Mouse (Mus musculus) hindbrain, embryonic 10.5 days (tissue): ENCODE data around the gene Itpr1. TPM values are rescaled to one million over a fixed set of nuclear protein-coding genes. Genes with fewer than 3 reads are reported as not detected.

Experiments used
- DNase-seq: peaks from one replicate; pipeline ENCODE4 v3.0.0-alpha.2; 2017; ENCODE audit warnings: low spot score
- H3K27ac ChIP-seq: fragments of 300-500 bp; sonication (generic); 2 replicates; pipeline ENCODE4 v1.5.1; 2016; ENCODE audit warnings: mild to moderate bottlenecking, moderate library complexity
- H3K27me3 ChIP-seq: fragments of 300-500 bp; sonication (generic); 2 replicates; pipeline ENCODE4 v1.6.1; 2016; ENCODE audit warnings: mild to moderate bottlenecking; ENCODE audit not compliant: poor library complexity, insufficient read depth, severe bottlenecking
- H3K36me3 ChIP-seq: fragments of 300-500 bp; sonication (generic); 2 replicates; pipeline ENCODE4 v1.6.1; 2016; ENCODE audit warnings: mild to moderate bottlenecking, moderate library complexity
- H3K4me1 ChIP-seq: fragments of 300-500 bp; sonication (generic); replicated peaks from 2 replicates; pipeline ENCODE4 v1.6.1; 2016; ENCODE audit warnings: mild to moderate bottlenecking
- H3K4me3 ChIP-seq: fragments of 300-500 bp; sonication (generic); 2 replicates; pipeline ENCODE4 v1.5.1; 2016; ENCODE audit warnings: mild to moderate bottlenecking, moderate library complexity
- H3K9me3 ChIP-seq: fragments of 300-500 bp; sonication (generic); 2 replicates; pipeline ENCODE4 v1.6.1; 2016; ENCODE audit warnings: mild to moderate bottlenecking, moderate library complexity
- WGBS: fragments of 180-500 bp; shearing (Covaris S2); methylation state at CpG from one replicate; pipeline ENCODE4 v1.1.7; 2016; 5-methylcytosine and 5-hydroxymethylcytosine counted together
- polyA plus RNA-seq: library from polyadenylated mRNA; unstranded; fragments of >200 nt; fragmentation: Nextera tagmentation; extraction: Ambion mirVana; gene quantifications from 2 replicates; pipeline ENCODE4 v1.2.1, GENCODE M21; 2016

Gene Itpr1
- polyA plus RNA-seq, 1 experiment from 2014 or later = 6.9 TPM

- 89% methylated on average over 4 of the region's 4 CpGs for WGBS
- Histone ChIP-seq H3K9me3 (no peaks in the 10 kb centered on the region), H3K36me3 (no peaks in the 10 kb centered on the region), H3K4me3 (no peak overlapping the region), H3K27ac (no peak overlapping the region), H3K4me1 (peaks cover 20% of the 10 kb centered on the region), H3K27me3 (no peaks in the 10 kb centered on the region)
- no peak for DNase-seq
Measured at GRCm38 (mm10) chr6:108432836-108433235, 219.9 kb downstream of the Itpr1 start.

- Histone ChIP-seq H3K4me3 (no peak overlapping the region), H3K9me3 (no peaks in the 10 kb centered on the region), H3K4me1 (peaks cover 20% of the 10 kb centered on the region), H3K27ac (no peak overlapping the region), H3K36me3 (peaks cover 1% of the 10 kb centered on the region; the same call in 1 of the 2 replicates), H3K27me3 (no peaks in the 10 kb centered on the region)
- 85% methylated on average over 6 of the region's 6 CpGs for WGBS
- DNase-seq = no peak
Measured at GRCm38 (mm10) chr6:108434816-108435215, 221.9 kb downstream of the Itpr1 start.

- DNase-seq = peak; percentile 25
- 52% methylated on average over 6 of the region's 6 CpGs for WGBS
- H3K4me3 ChIP-seq = no peak overlapping the region
- H3K4me1 ChIP-seq = peaks cover 20% of the 10 kb centered on the region
- H3K27ac ChIP-seq = no peak overlapping the region
- no peaks in the 10 kb centered on the region for H3K9me3 ChIP-seq
- peaks cover 8% of the 10 kb centered on the region for H3K36me3 ChIP-seq
- no peaks in the 10 kb centered on the region for H3K27me3 ChIP-seq
Measured at GRCm38 (mm10) chr6:108435467-108435866, 222.6 kb downstream of the Itpr1 start.

- WGBS = 50% methylated on average over 5 of the region's 5 CpGs
- no peaks in the 10 kb centered on the region for H3K9me3 ChIP-seq
Measured at GRCm38 (mm10) chr6:108436608-108437007, 223.7 kb downstream of the Itpr1 start.

GRCm38 (mm10) chr6:108441290-108441689, 228.4 kb downstream of the Itpr1 start:
- Histone ChIP-seq H3K27ac (no peak overlapping the region), H3K9me3 (no peaks in the 10 kb centered on the region), H3K36me3 (peaks cover 33% of the 10 kb centered on the region), H3K27me3 (no peaks in the 10 kb centered on the region), H3K4me3 (no peak overlapping the region), H3K4me1 (peaks cover 13% of the 10 kb centered on the region)
- WGBS = 92% methylated on average over 2 of the region's 2 CpGs
- no peak for DNase-seq

More at GRCm38 (mm10) chr6:108436608-108437007, 223.7 kb downstream of the Itpr1 start:
- Histone ChIP-seq H3K4me3 (no peak overlapping the region), H3K27me3 (no peaks in the 10 kb centered on the region), H3K36me3 (peaks cover 19% of the 10 kb centered on the region), H3K4me1 (peaks cover 20% of the 10 kb centered on the region), H3K27ac (no peak overlapping the region)
- DNase-seq = no peak

GRCm38 (mm10) chr6:108442291-108442690, 229.4 kb downstream of the Itpr1 start:
- Histone ChIP-seq H3K27ac (no peak overlapping the region), H3K36me3 (peaks cover 33% of the 10 kb centered on the region), H3K4me3 (no peak overlapping the region), H3K4me1 (peaks cover 4% of the 10 kb centered on the region; the same call in 1 of the 2 replicates), H3K9me3 (no peaks in the 10 kb centered on the region), H3K27me3 (no peaks in the 10 kb centered on the region)
- DNase-seq = no peak
- 91% methylated on average over 3 of the region's 3 CpGs for WGBS

- WGBS = 86% methylated on average over 7 of the region's 7 CpGs
- H3K27ac ChIP-seq = no peak overlapping the region
- H3K36me3 ChIP-seq = peaks cover 33% of the 10 kb centered on the region
- no peak overlapping the region for H3K4me3 ChIP-seq
- no peak for DNase-seq
- peaks cover 7% of the 10 kb centered on the region for H3K4me1 ChIP-seq
- H3K9me3 ChIP-seq = no peaks in the 10 kb centered on the region
- no peaks in the 10 kb centered on the region for H3K27me3 ChIP-seq
Measured at GRCm38 (mm10) chr6:108444435-108444834, 231.5 kb downstream of the Itpr1 start.

GRCm38 (mm10) chr6:108445006-108445405, 232.1 kb downstream of the Itpr1 start:
- peaks cover 7% of the 10 kb centered on the region for H3K4me1 ChIP-seq
- H3K27me3 ChIP-seq = no peaks in the 10 kb centered on the region
- H3K27ac ChIP-seq = no peak overlapping the region
- 90% methylated on average over 7 of the region's 7 CpGs for WGBS
- peaks cover 30% of the 10 kb centered on the region for H3K36me3 ChIP-seq
- no peaks in the 10 kb centered on the region for H3K9me3 ChIP-seq
- DNase-seq = no peak
- no peak overlapping the region for H3K4me3 ChIP-seq

- Histone ChIP-seq H3K27me3 (no peaks in the 10 kb centered on the region), H3K9me3 (no peaks in the 10 kb centered on the region), H3K27ac (no peak overlapping the region), H3K4me1 (peaks cover 7% of the 10 kb centered on the region), H3K36me3 (peaks cover 12% of the 10 kb centered on the region), H3K4me3 (no peak overlapping the region)
- WGBS = 75% methylated on average over 1 of the region's 1 CpGs
- DNase-seq = no peak
Measured at GRCm38 (mm10) chr6:108446766-108447165, 233.9 kb downstream of the Itpr1 start.

- Histone ChIP-seq H3K36me3 (peaks cover 9% of the 10 kb centered on the region; the same call in 1 of the 2 replicates), H3K9me3 (no peaks in the 10 kb centered on the region)
Measured at GRCm38 (mm10) chr6:108447179-108447845, 234.4 kb downstream of the Itpr1 start.

GRCm38 (mm10) chr6:108448016-108448735, 235.3 kb downstream of the Itpr1 start:
- Histone ChIP-seq H3K27me3 (no peaks in the 10 kb centered on the region), H3K36me3 (peaks cover 7% of the 10 kb centered on the region; the same call in 1 of the 2 replicates), H3K4me3 (no peak overlapping the region), H3K9me3 (no peaks in the 10 kb centered on the region), H3K4me1 (peaks cover 7% of the 10 kb centered on the region), H3K27ac (no peak overlapping the region)
- 81% methylated on average over 11 of the region's 11 CpGs for WGBS
- DNase-seq = no peak

More at GRCm38 (mm10) chr6:108447179-108447845, 234.4 kb downstream of the Itpr1 start:
- no peak for DNase-seq
- Histone ChIP-seq H3K27me3 (no peaks in the 10 kb centered on the region), H3K27ac (no peak overlapping the region), H3K4me1 (peaks cover 7% of the 10 kb centered on the region), H3K4me3 (no peak overlapping the region)
- 87% methylated on average over 8 of the region's 8 CpGs for WGBS

- no peaks in the 10 kb centered on the region for H3K9me3 ChIP-seq
- H3K4me3 ChIP-seq = no peak overlapping the region
- WGBS = 37% methylated on average over 2 of the region's 2 CpGs
- H3K27me3 ChIP-seq = no peaks in the 10 kb centered on the region
- H3K4me1 ChIP-seq = peaks cover 7% of the 10 kb centered on the region
- no peak overlapping the region for H3K27ac ChIP-seq
- peaks cover 7% of the 10 kb centered on the region; the same call in 1 of the 2 replicates for H3K36me3 ChIP-seq
- DNase-seq = no peak
Measured at GRCm38 (mm10) chr6:108448864-108449263, 236.0 kb downstream of the Itpr1 start.

- Histone ChIP-seq H3K4me3 (no peak overlapping the region), H3K4me1 (peaks cover 32% of the 10 kb centered on the region), H3K27ac (no peak overlapping the region), H3K36me3 (no peaks in the 10 kb centered on the region), H3K27me3 (no peaks in the 10 kb centered on the region), H3K9me3 (no peaks in the 10 kb centered on the region)
- 89% methylated on average over 2 of the region's 2 CpGs for WGBS
- no peak for DNase-seq
Measured at GRCm38 (mm10) chr6:108451536-108451935, 238.6 kb downstream of the Itpr1 start.
